Mouse (Mus musculus): ENCODE measurements at regions not wholly inside any gene's neighbourhood (a gene's known extent, or its start where the extent isn't known, plus 50 kb on each side); places are given as distances from the start of the nearest gene placed in this dataset.

DNA sequence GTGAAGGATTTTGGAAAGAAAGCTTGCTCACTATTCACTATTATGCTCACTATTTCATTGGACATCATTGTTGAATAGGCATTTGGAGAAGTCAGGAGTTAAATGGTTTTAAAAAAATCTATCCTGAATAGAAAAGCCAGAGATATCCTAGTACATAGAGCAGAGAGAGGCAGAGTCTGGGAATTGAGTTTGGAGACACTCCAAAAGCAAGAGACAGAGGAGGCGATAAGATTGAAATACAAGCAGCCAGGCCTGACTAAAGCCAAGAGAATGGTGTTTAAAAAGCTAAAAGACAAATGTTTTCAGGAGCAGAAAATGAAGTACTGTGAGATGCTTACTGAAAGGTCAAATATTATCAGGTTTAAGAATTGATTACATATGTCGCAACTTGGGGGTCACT, 400.1 kb downstream of the Gm9195 start:
- TF ChIP-seq EP300 (IDR thresholded peaks at IDR 0.05) (no peak), CTCF (IDR thresholded peaks at IDR 0.05) (no peak)
- no peak for DNase-seq (ENCODE audit: low spot score)
- H3K4me1 ChIP-seq (ENCODE audit: insufficient read depth, low read depth, low read length): no peaks in the 10 kb centered on the region
- no peak for ATAC-seq
- H3K27me3 ChIP-seq (replicated peaks; ENCODE audit: insufficient read depth, low read length): no peaks in the 10 kb centered on the region
- H3K4me3 ChIP-seq (ENCODE audit: low read depth, low read length): no peak overlapping the region
- no peak overlapping the region for H3K4me2 ChIP-seq (replicated peaks; ENCODE audit: low read depth, low read length)
- H3K27ac ChIP-seq (ENCODE audit: low read length): no peak overlapping the region
- WGBS: 65% methylated on average over 2 of the region's 2 CpGs
- H3K9ac ChIP-seq (replicated peaks; ENCODE audit: low read depth): no peak overlapping the region
- H3K9me3 ChIP-seq (ENCODE audit: low read length): no peaks in the 10 kb centered on the region
- H3K36me3 ChIP-seq (ENCODE audit: insufficient read depth, low read length): no peaks in the 10 kb centered on the region

DNA sequence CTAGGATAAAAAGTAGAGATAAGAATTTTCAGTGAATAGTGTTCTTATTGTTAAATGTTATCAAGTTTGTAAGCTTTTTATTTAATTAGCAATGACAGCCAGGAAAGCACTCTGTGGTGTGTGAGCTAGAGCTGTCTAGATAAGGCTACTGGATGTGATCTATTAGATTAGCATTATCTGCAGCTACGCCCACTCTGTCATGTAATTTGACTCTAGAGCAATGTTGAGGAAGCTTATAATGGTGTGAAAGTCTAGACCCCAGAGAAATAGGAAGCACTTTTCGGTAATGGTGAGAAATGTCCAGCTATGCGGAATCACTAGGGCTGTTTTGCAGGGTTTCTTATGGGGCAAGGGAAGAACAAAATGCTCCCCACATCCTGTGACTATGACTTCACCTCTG, 410.2 kb downstream of the Gm9195 start:
- H3K27ac ChIP-seq (ENCODE audit: low read length): no peak overlapping the region
- no peak overlapping the region for H3K4me2 ChIP-seq (replicated peaks; ENCODE audit: low read depth, low read length)
- H3K9me3 ChIP-seq (ENCODE audit: low read length): no peaks in the 10 kb centered on the region
- DNase-seq (ENCODE audit: low spot score): no peak
- H3K4me1 ChIP-seq (ENCODE audit: insufficient read depth, low read depth, low read length): no peaks in the 10 kb centered on the region
- H3K36me3 ChIP-seq (ENCODE audit: insufficient read depth, low read length): no peaks in the 10 kb centered on the region
- no peak overlapping the region for H3K4me3 ChIP-seq (ENCODE audit: low read depth, low read length)
- TF ChIP-seq EP300 (IDR thresholded peaks at IDR 0.05) (no peak), CTCF (IDR thresholded peaks at IDR 0.05) (no peak)
- no peak for ATAC-seq
- H3K27me3 ChIP-seq (replicated peaks; ENCODE audit: insufficient read depth, low read length): no peaks in the 10 kb centered on the region
- H3K9ac ChIP-seq (replicated peaks; ENCODE audit: low read depth): no peak overlapping the region
- 18% methylated on average over 3 of the region's 3 CpGs for WGBS

DNA sequence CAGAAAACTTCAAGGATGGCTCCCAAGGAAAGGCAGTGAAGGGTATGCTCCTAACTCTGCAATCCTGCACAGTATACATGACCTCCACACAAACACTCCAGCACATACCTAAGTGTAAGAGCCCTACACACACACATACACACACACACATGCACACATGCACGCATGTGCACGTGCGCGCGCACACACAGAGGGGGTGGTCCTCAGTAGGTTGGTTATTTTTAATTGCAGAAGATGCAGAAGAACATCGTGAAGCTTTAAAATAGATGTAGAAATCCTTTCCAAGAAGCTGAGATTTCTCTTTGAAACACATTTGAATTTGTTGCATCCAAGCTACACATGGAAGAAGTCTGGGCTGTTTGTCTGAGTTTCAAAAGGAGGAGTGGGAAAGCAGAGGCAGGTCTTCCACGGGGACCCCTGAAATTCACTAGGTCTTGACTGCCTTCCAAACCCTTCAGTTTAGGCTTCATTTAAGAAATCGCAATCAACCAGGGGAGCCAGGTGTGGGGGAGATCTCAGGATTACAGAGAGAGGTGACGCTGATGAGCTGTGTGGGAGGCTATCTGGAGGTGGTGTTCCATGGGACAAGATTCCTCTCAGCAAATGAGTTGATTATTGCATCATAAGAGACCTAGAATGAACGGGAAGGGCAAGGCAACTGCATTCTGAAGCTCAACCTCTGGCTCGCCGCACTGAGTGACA, 427.4 kb downstream of the Gm9195 start:
- no peak for DNase-seq (ENCODE audit: low spot score)
- TF ChIP-seq EP300 (IDR thresholded peaks at IDR 0.05): no peak
- TF ChIP-seq CTCF (IDR thresholded peaks at IDR 0.05): no peak
- no peak for ATAC-seq

DNA sequence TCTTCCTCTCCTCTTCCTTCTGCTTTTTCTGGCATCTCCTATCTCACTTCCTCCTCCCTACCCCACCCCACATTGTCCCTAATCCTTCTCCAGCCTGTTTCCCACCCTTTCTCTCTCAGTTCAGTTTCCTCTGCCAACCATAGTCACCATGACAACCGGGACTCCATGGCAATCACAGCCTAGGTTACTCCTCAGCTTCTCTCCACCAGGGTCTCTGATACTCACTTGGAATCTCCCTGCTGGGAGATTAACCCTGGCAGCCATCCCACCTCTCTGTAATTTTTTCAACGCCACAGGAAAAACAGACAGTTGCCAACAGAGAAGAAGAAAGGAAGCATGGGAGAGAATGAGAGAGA, 448.8 kb downstream of the Gm9195 start:
- Histone ChIP-seq H3K9ac (replicated peaks; ENCODE audit: low read depth) (no peak overlapping the region), H3K36me3 (ENCODE audit: insufficient read depth, low read length) (no peaks in the 10 kb centered on the region), H3K4me1 (ENCODE audit: insufficient read depth, low read depth, low read length) (no peaks in the 10 kb centered on the region), H3K9me3 (ENCODE audit: low read length) (no peaks in the 10 kb centered on the region), H3K27ac (ENCODE audit: low read length) (no peak overlapping the region), H3K4me2 (replicated peaks; ENCODE audit: low read depth, low read length) (no peak overlapping the region), H3K27me3 (replicated peaks; ENCODE audit: insufficient read depth, low read length) (no peaks in the 10 kb centered on the region), H3K4me3 (ENCODE audit: low read depth, low read length) (no peak overlapping the region)
- no peak for DNase-seq (ENCODE audit: low spot score)
- no peak for ATAC-seq
- 33% methylated on average over 2 of the region's 2 CpGs for WGBS
- TF ChIP-seq EP300 (IDR thresholded peaks at IDR 0.05): no peak
- no peak for TF ChIP-seq CTCF (IDR thresholded peaks at IDR 0.05)

More for the DNA sequence above, 427.4 kb downstream of the Gm9195 start:
- 79% methylated on average over 12 of the region's 12 CpGs for WGBS
- Histone ChIP-seq H3K4me3 (ENCODE audit: low read depth, low read length) (no peak overlapping the region), H3K4me1 (ENCODE audit: insufficient read depth, low read depth, low read length) (no peaks in the 10 kb centered on the region), H3K9ac (replicated peaks; ENCODE audit: low read depth) (no peak overlapping the region), H3K4me2 (replicated peaks; ENCODE audit: low read depth, low read length) (no peak overlapping the region), H3K36me3 (ENCODE audit: insufficient read depth, low read length) (no peaks in the 10 kb centered on the region), H3K9me3 (ENCODE audit: low read length) (no peaks in the 10 kb centered on the region), H3K27me3 (replicated peaks; ENCODE audit: insufficient read depth, low read length) (no peaks in the 10 kb centered on the region), H3K27ac (ENCODE audit: low read length) (no peak overlapping the region)

DNA sequence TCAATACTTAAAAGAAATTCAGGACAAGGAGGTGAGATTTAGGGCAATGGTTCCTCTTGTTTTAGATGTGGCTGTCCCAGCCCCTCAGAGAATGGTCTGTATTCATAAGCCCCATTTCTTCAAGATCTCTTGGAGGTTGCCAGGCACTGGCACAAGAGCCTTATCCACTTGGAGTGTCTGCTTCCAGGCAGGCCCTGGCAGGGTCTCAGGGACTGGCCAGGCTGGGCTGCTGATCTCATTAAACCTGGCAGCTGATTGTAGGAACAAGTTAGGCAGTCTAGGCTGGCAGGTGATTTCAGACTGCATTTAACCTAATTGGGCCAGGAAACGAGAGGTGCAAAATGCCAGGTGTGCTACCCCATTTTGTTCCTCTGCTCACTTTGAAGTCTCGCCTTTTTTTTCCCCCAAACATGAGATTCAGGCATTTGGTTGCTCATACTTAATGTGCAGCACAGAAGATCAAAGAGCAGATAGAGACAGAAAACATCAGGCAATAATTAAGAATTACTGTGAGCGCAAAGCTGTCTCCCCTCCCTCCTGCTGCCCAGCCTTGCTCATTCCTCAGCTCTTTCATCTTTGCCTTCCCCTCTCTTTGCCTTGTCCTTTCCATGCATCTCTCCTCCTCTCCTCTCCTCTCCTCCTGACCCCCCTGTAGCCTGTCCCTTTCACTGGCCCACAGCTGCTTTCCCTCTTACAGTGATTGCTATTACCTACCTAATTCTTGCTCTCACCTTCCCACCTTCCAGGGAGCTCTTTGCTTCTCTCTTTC, 449.3 kb downstream of the Gm9195 start:
- Histone ChIP-seq H3K9ac (replicated peaks; ENCODE audit: low read depth) (no peak overlapping the region), H3K4me1 (ENCODE audit: insufficient read depth, low read depth, low read length) (no peaks in the 10 kb centered on the region), H3K36me3 (ENCODE audit: insufficient read depth, low read length) (no peaks in the 10 kb centered on the region), H3K27me3 (replicated peaks; ENCODE audit: insufficient read depth, low read length) (no peaks in the 10 kb centered on the region), H3K9me3 (ENCODE audit: low read length) (no peaks in the 10 kb centered on the region), H3K27ac (ENCODE audit: low read length) (no peak overlapping the region), H3K4me3 (ENCODE audit: low read depth, low read length) (no peak overlapping the region), H3K4me2 (replicated peaks; ENCODE audit: low read depth, low read length) (no peak overlapping the region)
- ATAC-seq (no peak), DNase-seq (ENCODE audit: low spot score) (no peak)
- TF ChIP-seq EP300 (IDR thresholded peaks at IDR 0.05): no peak
- no peak for TF ChIP-seq CTCF (IDR thresholded peaks at IDR 0.05)
- WGBS: 39% methylated on average over 3 of the region's 3 CpGs

DNA sequence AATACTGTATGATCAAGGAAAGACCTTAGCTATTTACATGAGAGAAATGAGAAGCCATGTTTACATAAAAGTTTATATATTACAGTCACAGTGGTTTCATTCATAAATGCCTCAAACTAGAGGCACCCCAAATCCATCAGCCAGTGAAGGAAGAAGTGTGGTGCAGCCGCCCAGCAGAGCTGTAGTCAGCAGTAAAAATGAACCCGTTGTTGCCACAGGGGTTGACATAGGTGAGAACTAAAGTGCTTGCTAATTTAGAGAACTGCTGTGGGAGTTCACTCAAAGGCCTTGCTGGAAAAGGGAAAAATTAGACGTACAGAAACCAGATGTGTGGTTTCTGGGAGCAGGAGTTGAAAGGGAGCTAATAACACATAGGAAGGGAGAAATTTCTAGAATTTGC, 461.2 kb downstream of the Gm9195 start:
- no peak overlapping the region for H3K27ac ChIP-seq (ENCODE audit: low read length)
- no peak overlapping the region for H3K4me3 ChIP-seq (ENCODE audit: low read depth, low read length)
- no peak for TF ChIP-seq CTCF (IDR thresholded peaks at IDR 0.05)
- no peak for TF ChIP-seq EP300 (IDR thresholded peaks at IDR 0.05)
- DNase-seq (ENCODE audit: low spot score) (no peak), ATAC-seq (no peak)
- no peak overlapping the region for H3K9ac ChIP-seq (replicated peaks; ENCODE audit: low read depth)
- no peaks in the 10 kb centered on the region for H3K9me3 ChIP-seq (ENCODE audit: low read length)
- no peaks in the 10 kb centered on the region for H3K27me3 ChIP-seq (replicated peaks; ENCODE audit: insufficient read depth, low read length)
- WGBS: 60% methylated on average over 3 of the region's 3 CpGs
- H3K4me1 ChIP-seq (ENCODE audit: insufficient read depth, low read depth, low read length): no peaks in the 10 kb centered on the region
- H3K4me2 ChIP-seq (replicated peaks; ENCODE audit: low read depth, low read length): no peak overlapping the region
- no peaks in the 10 kb centered on the region for H3K36me3 ChIP-seq (ENCODE audit: insufficient read depth, low read length)

Measured in lung, postnatal 0 days (tissue).